Mouse (Mus musculus): ENCODE data around the gene Klrg2. TPM values are rescaled to one million over a fixed set of nuclear protein-coding genes. Genes with fewer than 3 reads are reported as not detected.

Klrg2 gene
- polyA plus RNA-seq, 1 experiment from 2014 or later: not detected

DNA sequence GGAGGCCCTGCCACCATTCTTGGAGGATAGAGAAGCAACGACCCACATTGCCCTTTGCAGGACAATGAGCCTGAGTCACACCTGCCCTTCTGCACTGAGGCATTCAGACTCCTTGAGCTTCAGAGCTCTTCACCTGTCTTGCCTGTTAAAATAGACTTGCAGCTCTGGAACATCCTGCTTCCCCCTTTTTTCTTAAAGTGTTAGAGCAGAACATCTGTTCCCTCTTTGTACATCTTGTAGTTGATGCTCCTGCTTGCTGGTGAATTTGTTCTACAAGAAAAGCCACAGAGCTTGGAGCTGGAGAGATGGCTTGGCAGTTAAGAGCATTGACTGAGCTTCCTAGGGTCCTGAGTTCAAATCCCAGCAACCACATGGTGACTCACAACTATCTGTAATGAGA is 14.6 kb downstream of the Klrg2 start:
- Histone ChIP-seq H3K27ac (ENCODE audit: low read length) (no peak overlapping the region), H3K36me3 (ENCODE audit: control insufficient read depth, insufficient read depth) (peaks cover 9% of the 10 kb centered on the region), H3K27me3 (replicated peaks; ENCODE audit: control insufficient read depth, insufficient read depth, low read length) (no peaks in the 10 kb centered on the region), H3K4me3 (replicated peaks; ENCODE audit: low read length) (no peak overlapping the region), H3K4me2 (ENCODE audit: low read length) (no peak overlapping the region), H3K4me1 (replicated peaks; ENCODE audit: control insufficient read depth, insufficient read depth, low read length) (no peaks in the 10 kb centered on the region), H3K9me3 (ENCODE audit: control insufficient read depth, low read length) (0 out of 2 replicates have a peak, but pooled peaks cover 6% of the 10 kb centered on the region), H3K9ac (replicated peaks; ENCODE audit: low read depth, low read length) (no peak overlapping the region)
- 85% methylated on average over 1 of the region's 1 CpGs for WGBS
- ATAC-seq: no peak

DNA sequence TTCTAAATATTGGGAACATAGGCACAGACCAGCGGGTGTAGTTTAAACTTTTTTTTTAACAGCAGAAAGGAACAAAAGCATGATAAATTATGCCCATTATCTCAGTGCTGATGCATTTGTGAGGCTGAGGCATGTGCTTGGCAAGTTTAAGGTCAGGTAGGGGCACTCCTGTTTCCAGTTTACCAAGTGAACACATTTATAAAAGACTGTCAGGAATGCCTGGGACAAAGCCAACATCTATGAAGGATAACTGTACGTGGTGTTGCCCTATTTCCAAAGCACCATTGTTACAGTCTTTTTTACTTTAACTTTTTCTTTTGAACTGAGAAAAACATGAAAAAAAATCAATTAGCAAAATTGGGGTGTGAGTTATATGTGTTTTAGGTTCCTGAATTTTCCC is 27.1 kb downstream of the Klrg2 start:
- Histone ChIP-seq H3K4me3 (replicated peaks; ENCODE audit: low read length) (no peak overlapping the region), H3K9me3 (ENCODE audit: control insufficient read depth, low read length) (no peaks in the 10 kb centered on the region), H3K27me3 (replicated peaks; ENCODE audit: control insufficient read depth, insufficient read depth, low read length) (no peaks in the 10 kb centered on the region), H3K36me3 (ENCODE audit: control insufficient read depth, insufficient read depth) (peaks cover 9% of the 10 kb centered on the region; the same call in 1 of the 2 replicates), H3K27ac (ENCODE audit: low read length) (no peak overlapping the region), H3K9ac (replicated peaks; ENCODE audit: low read depth, low read length) (no peak overlapping the region), H3K4me2 (ENCODE audit: low read length) (no peak overlapping the region), H3K4me1 (replicated peaks; ENCODE audit: control insufficient read depth, insufficient read depth, low read length) (no peaks in the 10 kb centered on the region)
- 77% methylated on average over 2 of the region's 2 CpGs for whole genome bisulfite sequencing
- ATAC-seq: no peak

DNA sequence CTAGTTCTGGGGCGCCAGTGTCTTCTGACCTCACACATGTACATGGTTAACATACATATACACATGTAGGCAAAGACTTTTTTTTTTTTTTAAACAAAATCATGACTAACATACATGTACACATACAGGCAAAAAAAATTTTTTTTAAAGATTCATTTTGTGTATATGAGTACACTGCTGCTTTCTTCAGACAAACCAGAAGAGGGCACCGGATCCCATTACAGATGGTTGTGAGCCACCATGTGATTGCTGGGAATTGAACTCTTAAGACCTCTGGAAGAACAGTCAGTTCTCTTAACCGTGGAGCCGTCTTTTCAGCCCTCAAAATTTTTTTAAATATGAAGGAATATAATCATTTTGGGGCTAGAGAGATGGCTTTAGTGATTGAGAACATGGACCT is 39.6 kb downstream of the Klrg2 start:
- no peaks in the 10 kb centered on the region for H3K27me3 ChIP-seq (replicated peaks; ENCODE audit: control insufficient read depth, insufficient read depth, low read length)
- no peak overlapping the region for H3K4me3 ChIP-seq (replicated peaks; ENCODE audit: low read length)
- no peaks in the 10 kb centered on the region for H3K9me3 ChIP-seq (ENCODE audit: control insufficient read depth, low read length)
- no peak overlapping the region for H3K4me2 ChIP-seq (ENCODE audit: low read length)
- peaks cover 16% of the 10 kb centered on the region for H3K36me3 ChIP-seq (ENCODE audit: control insufficient read depth, insufficient read depth)
- H3K4me1 ChIP-seq (replicated peaks; ENCODE audit: control insufficient read depth, insufficient read depth, low read length): no peaks in the 10 kb centered on the region
- WGBS: 90% methylated on average over 4 of the region's 4 CpGs
- H3K9ac ChIP-seq (replicated peaks; ENCODE audit: low read depth, low read length): no peak overlapping the region
- no peak for ATAC-seq
- H3K27ac ChIP-seq (ENCODE audit: low read length): no peak overlapping the region

DNA sequence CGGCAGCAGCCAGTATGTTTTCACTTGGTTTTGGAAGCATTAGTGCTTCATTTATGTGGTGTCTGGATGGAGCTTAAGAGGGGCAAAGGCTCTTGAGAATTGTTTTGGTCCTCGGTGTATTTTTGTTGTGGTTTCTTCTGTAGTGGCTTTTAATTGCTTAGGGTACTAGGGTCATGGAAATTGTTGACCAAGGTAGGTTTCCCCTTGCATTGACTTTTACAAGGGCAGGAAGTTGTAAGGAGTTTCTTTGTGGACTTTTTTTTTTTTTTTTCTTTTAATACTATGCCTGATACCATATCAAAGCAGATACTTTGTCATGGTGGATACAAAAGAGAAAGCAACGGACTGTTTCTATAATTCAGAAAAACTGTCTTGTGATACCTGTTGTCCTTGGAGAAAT is 55.3 kb downstream of the Klrg2 start:
- no peak overlapping the region for H3K4me2 ChIP-seq (ENCODE audit: low read length)
- H3K36me3 ChIP-seq (ENCODE audit: control insufficient read depth, insufficient read depth): peaks cover 10% of the 10 kb centered on the region
- 91% methylated on average over 3 of the region's 3 CpGs for WGBS
- H3K27ac ChIP-seq (ENCODE audit: low read length): no peak overlapping the region
- H3K4me1 ChIP-seq (replicated peaks; ENCODE audit: control insufficient read depth, insufficient read depth, low read length): no peaks in the 10 kb centered on the region
- no peak overlapping the region for H3K9ac ChIP-seq (replicated peaks; ENCODE audit: low read depth, low read length)
- no peaks in the 10 kb centered on the region for H3K9me3 ChIP-seq (ENCODE audit: control insufficient read depth, low read length)
- no peak for ATAC-seq
- H3K27me3 ChIP-seq (replicated peaks; ENCODE audit: control insufficient read depth, insufficient read depth, low read length): no peaks in the 10 kb centered on the region
- no peak overlapping the region for H3K4me3 ChIP-seq (replicated peaks; ENCODE audit: low read length)

DNA sequence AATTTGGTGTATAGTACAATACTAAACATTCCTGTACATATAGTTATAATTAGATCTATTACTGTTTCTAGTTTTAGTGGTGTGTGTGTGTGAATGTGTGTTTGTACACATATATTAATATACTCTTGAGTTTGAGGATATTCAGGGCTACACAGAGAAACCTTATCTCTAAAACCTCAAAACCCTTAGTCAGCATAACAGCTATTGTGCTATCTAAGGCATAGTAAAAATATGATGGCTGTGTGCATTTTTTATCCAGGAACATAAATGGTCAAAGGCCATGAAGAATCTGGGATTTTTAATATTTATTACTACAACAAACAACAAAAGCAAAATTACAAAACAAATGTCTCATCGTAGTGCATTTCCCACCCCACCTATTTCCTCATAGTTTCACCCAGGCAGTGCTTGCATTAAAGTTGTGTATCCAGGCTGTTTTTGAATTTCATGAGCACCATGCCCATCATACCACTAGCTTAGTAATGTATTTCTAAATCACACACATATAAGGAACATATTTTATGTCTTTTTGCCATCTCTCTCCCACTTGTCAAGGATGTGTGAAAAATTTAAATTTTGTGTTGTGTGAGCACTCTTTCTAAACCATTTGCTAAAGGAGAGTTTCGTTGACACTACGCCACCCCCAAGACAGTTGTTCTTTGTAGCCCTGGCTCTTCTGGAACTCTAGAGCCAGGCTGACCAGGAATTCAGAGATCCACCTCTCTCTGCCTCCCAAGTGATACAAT is 56.8 kb downstream of the Klrg2 start:
- no peaks in the 10 kb centered on the region for H3K27me3 ChIP-seq (replicated peaks; ENCODE audit: control insufficient read depth, insufficient read depth, low read length)
- ATAC-seq: no peak
- no peak overlapping the region for H3K9ac ChIP-seq (replicated peaks; ENCODE audit: low read depth, low read length)
- 90% methylated on average over 3 of the region's 3 CpGs for WGBS
- H3K4me1 ChIP-seq (replicated peaks; ENCODE audit: control insufficient read depth, insufficient read depth, low read length): no peaks in the 10 kb centered on the region
- no peaks in the 10 kb centered on the region for H3K9me3 ChIP-seq (ENCODE audit: control insufficient read depth, low read length)
- no peak overlapping the region for H3K4me2 ChIP-seq (ENCODE audit: low read length)
- no peak overlapping the region for H3K27ac ChIP-seq (ENCODE audit: low read length)
- H3K4me3 ChIP-seq (replicated peaks; ENCODE audit: low read length): no peak overlapping the region
- H3K36me3 ChIP-seq (ENCODE audit: control insufficient read depth, insufficient read depth): peaks cover 5% of the 10 kb centered on the region

DNA sequence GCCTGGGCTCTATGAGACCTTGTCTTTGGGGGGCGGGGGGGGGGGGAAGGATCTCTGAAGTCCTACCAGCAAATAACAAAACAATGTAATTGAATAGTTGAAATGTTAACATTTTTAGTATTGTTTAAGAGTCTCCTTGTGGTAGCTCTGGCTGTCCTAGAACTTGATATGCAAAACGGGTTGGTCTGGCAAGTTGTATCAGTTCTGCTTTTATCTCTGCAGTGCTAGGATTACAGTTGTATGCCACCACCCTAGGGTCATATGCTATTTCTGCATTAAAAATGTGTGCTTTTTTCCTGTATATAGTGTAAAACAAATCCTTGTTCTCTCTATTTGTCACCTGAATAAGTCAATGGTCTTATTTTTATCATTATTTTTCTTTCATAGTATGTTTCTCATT is 60.9 kb downstream of the Klrg2 start:
- H3K36me3 ChIP-seq (ENCODE audit: control insufficient read depth, insufficient read depth): 0 out of 2 replicates have a peak, but pooled peaks cover 5% of the 10 kb centered on the region
- no peak overlapping the region for H3K9ac ChIP-seq (replicated peaks; ENCODE audit: low read depth, low read length)
- no peak overlapping the region for H3K27ac ChIP-seq (ENCODE audit: low read length)
- ATAC-seq: no peak
- H3K9me3 ChIP-seq (ENCODE audit: control insufficient read depth, low read length): no peaks in the 10 kb centered on the region
- H3K4me1 ChIP-seq (replicated peaks; ENCODE audit: control insufficient read depth, insufficient read depth, low read length): no peaks in the 10 kb centered on the region
- H3K27me3 ChIP-seq (replicated peaks; ENCODE audit: control insufficient read depth, insufficient read depth, low read length): no peaks in the 10 kb centered on the region
- 83% methylated on average over 2 of the region's 2 CpGs for WGBS
- no peak overlapping the region for H3K4me2 ChIP-seq (ENCODE audit: low read length)
- H3K4me3 ChIP-seq (replicated peaks; ENCODE audit: low read length): no peak overlapping the region

Other genes with a start within 250 kb of the Klrg2 start
- gene Ubn2, start 203.3 kb downstream of the Klrg2 start, polyA plus RNA-seq (2015; fragmentation: Nextera tagmentation; extraction: Ambion mirVana): 12.5 and 20.7 TPM in 2 replicates
- 130 and 134 TPM in 2 replicates for gene Fmc1, start 103.7 kb downstream of the Klrg2 start, polyA plus RNA-seq (2015; fragmentation: Nextera tagmentation; extraction: Ambion mirVana)
- 34.8 and 48.7 TPM in 2 replicates for gene Luc7l2, start 85.9 kb downstream of the Klrg2 start, polyA plus RNA-seq (2015; fragmentation: Nextera tagmentation; extraction: Ambion mirVana)
- gene Clec2l, start 25.8 kb upstream of the Klrg2 start, polyA plus RNA-seq (2015; fragmentation: Nextera tagmentation; extraction: Ambion mirVana): 7.8 and 10.9 TPM in 2 replicates
- gene Tbxas1, start 238.2 kb upstream of the Klrg2 start, polyA plus RNA-seq (2015; fragmentation: Nextera tagmentation; extraction: Ambion mirVana): 1.1 and 1.4 TPM in 2 replicates
- gene Hipk2, start 238.9 kb upstream of the Klrg2 start, polyA plus RNA-seq (2015; fragmentation: Nextera tagmentation; extraction: Ambion mirVana): 26.9 and 29.2 TPM in 2 replicates